Mouse (Mus musculus) neural tube, embryonic 11.5 days (tissue): ENCODE measurements around the gene Uox. TPM values are rescaled to one million over a fixed set of nuclear protein-coding genes. Genes with fewer than 3 reads are reported as not detected.

Source experiments
- ATAC-seq: fragments of 200-750 bp; cut with Nextera tagmentation; 2 replicates; pipeline ENCODE4 v1.8.0; 2017; ENCODE audit warnings: moderate number of reproducible peaks, mild to moderate bottlenecking, moderate TSS enrichment, moderate library complexity; ENCODE audit not compliant: insufficient read depth, low FRiP score, low TSS enrichment
- DNase-seq: peaks from one replicate; pipeline ENCODE4 v3.0.0-alpha.2; 2015; ENCODE audit warnings: low spot score
- H3K27ac ChIP-seq: fragments of 300-500 bp; sonication (generic); 2 replicates; pipeline ENCODE4 v1.5.1; 2014; ENCODE audit warnings: low read depth, mild to moderate bottlenecking, low read length
- H3K27me3 ChIP-seq: fragments of 300-500 bp; sonication (generic); 2 replicates; pipeline ENCODE4 v1.6.1; 2014; ENCODE audit warnings: mild to moderate bottlenecking, low read length, mixed read lengths; ENCODE audit not compliant: control insufficient read depth, insufficient read depth
- H3K36me3 ChIP-seq: fragments of 300-500 bp; sonication (generic); 2 replicates; pipeline ENCODE4 v1.6.1; 2014; ENCODE audit warnings: mild to moderate bottlenecking, low read length, moderate library complexity, mixed read lengths; ENCODE audit not compliant: control insufficient read depth, insufficient read depth
- H3K4me1 ChIP-seq: fragments of 300-500 bp; sonication (generic); 2 replicates; pipeline ENCODE4 v1.6.1; 2014; ENCODE audit warnings: low read length, mixed read lengths; ENCODE audit not compliant: control insufficient read depth, insufficient read depth
- H3K4me2 ChIP-seq: fragments of 300-500 bp; sonication (generic); 2 replicates; pipeline ENCODE4 v1.6.1; 2014; ENCODE audit warnings: low read depth, mild to moderate bottlenecking, moderate library complexity
- H3K4me3 ChIP-seq: fragments of 300-500 bp; sonication (generic); 2 replicates; pipeline ENCODE4 v1.5.1; 2014; ENCODE audit warnings: low read depth, low read length
- H3K9ac ChIP-seq: fragments of 300-500 bp; sonication (generic); 2 replicates; pipeline ENCODE4 v1.6.1; 2014; ENCODE audit warnings: mild to moderate bottlenecking, low read length
- H3K9me3 ChIP-seq: fragments of 300-500 bp; sonication (generic); 2 replicates; pipeline ENCODE4 v1.6.1; 2016; ENCODE audit warnings: low read length; ENCODE audit not compliant: control insufficient read depth
- WGBS: fragments of 180-500 bp; shearing (Covaris S2); extraction: QIAGEN DNeasy Blood & Tissue Kit; methylation state at CpG from one replicate; pipeline ENCODE4 v1.1.7; 2014; 5-methylcytosine and 5-hydroxymethylcytosine counted together
- polyA plus RNA-seq: library from polyadenylated mRNA; unstranded; fragments of >200 nt; fragmentation: Nextera tagmentation; extraction: Ambion mirVana; gene quantifications from 2 replicates; pipeline ENCODE4 v1.2.1, GENCODE M21; 2014

The Uox gene
- polyA plus RNA-seq, 1 experiment from 2014 or later, result not detected

DNA sequence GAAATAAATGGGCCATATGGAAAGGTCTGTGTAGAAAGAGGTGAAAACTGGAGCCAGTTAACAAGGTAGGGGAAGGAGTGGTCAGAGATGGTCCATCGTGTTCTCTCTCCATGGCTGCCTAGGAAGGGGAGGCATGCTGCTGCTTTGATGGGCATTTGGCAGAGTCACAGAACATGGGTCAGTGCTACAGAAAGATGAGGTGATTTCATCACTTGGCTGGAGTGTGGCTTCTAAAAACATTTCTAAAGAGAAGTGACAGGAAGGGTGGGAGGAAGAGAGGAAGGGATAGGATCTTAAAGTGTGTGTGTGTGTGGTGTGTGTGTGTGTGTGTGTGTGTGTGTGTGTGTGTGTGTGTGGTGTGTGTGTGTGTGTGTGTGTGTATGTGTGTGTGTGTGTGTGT is 1.1 kb downstream of the Uox start:
- ATAC-seq (no peak), DNase-seq (no peak)
- H3K27ac ChIP-seq, result no peak overlapping the region
- no peaks in the 10 kb centered on the region for H3K36me3 ChIP-seq
- H3K9ac ChIP-seq, result no peak overlapping the region
- H3K4me1 ChIP-seq, result no peaks in the 10 kb centered on the region
- no peaks in the 10 kb centered on the region for H3K9me3 ChIP-seq
- no peaks in the 10 kb centered on the region for H3K27me3 ChIP-seq
- WGBS, result 74% methylated on average over 1 of the region's 1 CpGs
- H3K4me3 ChIP-seq, result no peak overlapping the region
- no peak overlapping the region for H3K4me2 ChIP-seq

DNA sequence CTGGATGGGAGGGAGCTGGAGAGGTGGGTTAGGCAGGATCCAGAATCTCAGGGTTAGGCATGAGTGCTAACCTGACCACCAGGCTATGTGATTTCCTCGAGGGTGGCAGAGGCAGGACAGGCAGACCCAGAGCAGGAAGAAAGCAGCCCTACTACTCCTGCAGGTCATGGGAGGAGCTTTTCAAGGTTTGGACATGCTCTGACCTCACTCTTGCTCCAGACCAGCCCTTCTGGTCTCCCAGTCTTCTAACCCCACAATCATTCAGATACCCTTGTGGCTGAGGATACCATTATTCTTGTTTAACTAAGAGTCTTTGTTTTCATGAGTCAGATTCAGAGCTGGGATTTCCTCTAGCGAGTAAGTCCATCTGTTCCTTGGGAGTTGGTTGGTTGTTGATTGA is 7.4 kb downstream of the Uox start:
- no peak for DNase-seq
- WGBS, result 73% methylated on average over 2 of the region's 2 CpGs
- Histone ChIP-seq H3K36me3 (no peaks in the 10 kb centered on the region), H3K9ac (no peak overlapping the region), H3K9me3 (no peaks in the 10 kb centered on the region), H3K27ac (no peak overlapping the region), H3K4me3 (no peak overlapping the region), H3K4me1 (no peaks in the 10 kb centered on the region), H3K27me3 (no peaks in the 10 kb centered on the region), H3K4me2 (no peak overlapping the region)
- no peak for ATAC-seq

GRCm38 (mm10) chr3:146580039-146580729 is 10.0 kb downstream of the Uox start:
- ATAC-seq (no peak), DNase-seq (no peak)
- H3K9ac ChIP-seq, result no peak overlapping the region
- no peaks in the 10 kb centered on the region for H3K4me1 ChIP-seq
- 83% methylated on average over 3 of the region's 3 CpGs for WGBS
- no peak overlapping the region for H3K4me3 ChIP-seq
- H3K27me3 ChIP-seq, result no peaks in the 10 kb centered on the region
- H3K4me2 ChIP-seq, result no peak overlapping the region
- H3K36me3 ChIP-seq, result no peaks in the 10 kb centered on the region
- H3K27ac ChIP-seq, result no peak overlapping the region
- H3K9me3 ChIP-seq, result no peaks in the 10 kb centered on the region

- no peak for DNase-seq
- no peaks in the 10 kb centered on the region for H3K27me3 ChIP-seq
- no peak overlapping the region for H3K4me2 ChIP-seq
- H3K9me3 ChIP-seq, result no peaks in the 10 kb centered on the region
- no peaks in the 10 kb centered on the region for H3K4me1 ChIP-seq
- ATAC-seq, result no peak
- WGBS, result 91% methylated on average over 4 of the region's 4 CpGs
- no peak overlapping the region for H3K4me3 ChIP-seq
- no peak overlapping the region for H3K27ac ChIP-seq
- H3K9ac ChIP-seq, result no peak overlapping the region
- H3K36me3 ChIP-seq, result no peaks in the 10 kb centered on the region
These were observed 13.3 kb downstream of the Uox start for GRCm38 (mm10) chr3:146583478-146583877.

DNA sequence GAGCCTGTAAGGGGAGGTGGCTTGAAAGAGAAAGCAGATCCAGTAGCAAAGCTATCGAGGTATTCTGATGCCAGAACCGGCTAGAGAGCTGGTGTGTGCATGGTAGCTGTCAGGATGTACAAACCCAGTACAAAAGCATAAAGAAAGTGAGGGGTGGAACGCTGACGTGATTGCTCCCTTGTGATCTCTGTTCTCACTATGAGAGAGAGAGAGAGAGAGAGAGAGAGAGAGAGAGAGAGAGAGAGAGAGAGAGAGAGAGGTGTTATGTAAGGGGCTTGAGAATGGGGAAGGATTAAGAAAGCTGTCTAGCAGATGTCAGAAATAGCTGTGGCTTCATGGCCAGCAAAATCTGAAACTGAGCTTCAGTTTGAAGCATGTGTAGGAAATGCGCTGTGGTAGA is 13.7 kb downstream of the Uox start:
- no peak overlapping the region for H3K4me3 ChIP-seq
- H3K27me3 ChIP-seq, result no peaks in the 10 kb centered on the region
- no peaks in the 10 kb centered on the region for H3K4me1 ChIP-seq
- WGBS, result 78% methylated on average over 5 of the region's 5 CpGs
- H3K4me2 ChIP-seq, result no peak overlapping the region
- H3K36me3 ChIP-seq, result no peaks in the 10 kb centered on the region
- ATAC-seq (no peak), DNase-seq (no peak)
- H3K9me3 ChIP-seq, result no peaks in the 10 kb centered on the region
- no peak overlapping the region for H3K9ac ChIP-seq
- no peak overlapping the region for H3K27ac ChIP-seq

DNA sequence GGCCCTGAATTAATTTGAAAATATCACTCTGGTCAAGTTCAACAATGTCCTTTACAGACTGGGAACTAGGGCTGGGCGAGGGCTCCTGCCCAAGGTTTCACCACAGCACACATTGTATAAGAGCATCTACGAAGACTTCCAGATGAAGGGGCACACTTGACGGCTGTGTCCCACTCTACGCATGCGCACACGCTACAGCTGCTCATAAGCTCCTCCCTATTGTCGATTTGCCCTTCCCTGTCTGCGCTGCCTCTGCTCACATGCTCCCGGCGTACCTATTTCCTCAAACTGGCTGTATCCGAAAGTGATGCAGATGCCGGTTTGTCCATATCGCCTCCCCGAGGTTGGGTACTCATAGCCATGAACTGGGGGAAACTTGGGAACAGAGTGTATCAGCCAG is 16.4 kb downstream of the Uox start:
- DNase-seq (no peak), ATAC-seq (no peak)
- WGBS, result 93% methylated on average over 14 of the region's 14 CpGs
- Histone ChIP-seq H3K27ac (no peak overlapping the region), H3K36me3 (no peaks in the 10 kb centered on the region), H3K27me3 (no peaks in the 10 kb centered on the region), H3K4me2 (no peak overlapping the region), H3K4me1 (no peaks in the 10 kb centered on the region), H3K4me3 (no peak overlapping the region), H3K9ac (no peak overlapping the region), H3K9me3 (no peaks in the 10 kb centered on the region)

DNA sequence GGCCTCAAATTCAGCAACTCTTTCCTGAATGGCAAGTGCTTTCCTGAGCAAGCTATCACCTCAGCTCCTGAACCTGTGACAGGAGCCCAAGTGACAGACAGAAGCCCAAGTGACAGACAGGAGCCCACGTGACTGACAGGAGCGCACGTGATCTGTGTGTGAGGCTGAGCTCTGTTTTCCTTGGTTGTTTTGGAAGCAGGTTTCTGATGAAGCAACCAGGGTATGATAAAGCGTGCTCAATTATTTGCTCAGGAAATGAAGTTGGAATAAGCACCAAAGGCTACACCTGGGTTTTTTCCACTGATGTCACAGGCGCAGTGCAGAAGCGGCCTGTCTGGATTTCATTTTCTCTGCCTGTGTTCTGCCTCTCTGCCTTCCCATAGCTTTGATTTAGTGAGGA is 19.3 kb downstream of the Uox start:
- Histone ChIP-seq H3K4me2 (no peak overlapping the region), H3K9me3 (no peaks in the 10 kb centered on the region), H3K4me1 (no peaks in the 10 kb centered on the region), H3K27me3 (no peaks in the 10 kb centered on the region), H3K9ac (no peak overlapping the region), H3K4me3 (no peak overlapping the region), H3K36me3 (no peaks in the 10 kb centered on the region), H3K27ac (no peak overlapping the region)
- DNase-seq (no peak), ATAC-seq (no peak)
- WGBS, result 83% methylated on average over 6 of the region's 6 CpGs

DNA sequence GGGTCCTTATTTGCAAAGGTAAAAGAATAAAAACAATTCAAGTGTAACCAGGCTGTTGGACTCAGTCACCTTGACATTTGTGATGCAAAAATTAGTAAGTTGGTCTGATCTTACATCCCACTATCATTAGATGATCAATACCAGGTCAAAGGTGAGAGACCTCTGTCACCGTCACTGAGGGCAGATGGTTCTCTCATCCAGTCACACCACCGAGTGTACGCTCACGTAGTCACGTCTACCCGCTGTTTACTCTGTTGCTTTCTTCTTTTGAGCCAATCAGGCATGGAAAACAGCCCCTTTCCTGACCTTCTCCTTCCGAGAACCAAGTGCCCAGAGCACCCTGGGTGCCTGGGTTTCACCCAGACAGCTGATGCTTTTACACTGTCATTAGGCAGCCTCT is 20.9 kb downstream of the Uox start:
- Histone ChIP-seq H3K9me3 (no peaks in the 10 kb centered on the region), H3K4me2 (no peak overlapping the region), H3K4me3 (no peak overlapping the region), H3K36me3 (no peaks in the 10 kb centered on the region), H3K4me1 (no peaks in the 10 kb centered on the region), H3K27ac (no peak overlapping the region), H3K9ac (no peak overlapping the region), H3K27me3 (no peaks in the 10 kb centered on the region)
- no peak for ATAC-seq
- 76% methylated on average over 7 of the region's 7 CpGs for WGBS
- DNase-seq, result no peak

- 69% methylated on average over 2 of the region's 2 CpGs for WGBS
- Histone ChIP-seq H3K9ac (no peak overlapping the region), H3K4me3 (no peak overlapping the region), H3K4me2 (no peak overlapping the region), H3K9me3 (no peaks in the 10 kb centered on the region), H3K27me3 (no peaks in the 10 kb centered on the region), H3K4me1 (no peaks in the 10 kb centered on the region), H3K36me3 (no peaks in the 10 kb centered on the region), H3K27ac (no peak overlapping the region)
- DNase-seq (no peak), ATAC-seq (no peak)
These were observed 21.4 kb downstream of the Uox start for GRCm38 (mm10) chr3:146591601-146592000.
